Mouse (Mus musculus) midbrain, embryonic 16.5 days (tissue): ENCODE data around the gene Ttc13. TPM values are rescaled to one million over a fixed set of nuclear protein-coding genes. Genes with fewer than 3 reads are reported as not detected.

Experiments
- ATAC-seq: fragments of 200-750 bp; cut with Nextera tagmentation; 2 replicates; pipeline ENCODE4 v1.8.0; 2017; ENCODE audit warnings: moderate TSS enrichment
- H3K27ac ChIP-seq: fragments of 300-500 bp; sonication (generic); 2 replicates; pipeline ENCODE4 v1.5.1; 2014; ENCODE audit warnings: mild to moderate bottlenecking, low read length, mixed read lengths
- H3K27me3 ChIP-seq: fragments of 300-500 bp; sonication (generic); 2 replicates; pipeline ENCODE4 v1.6.1; 2014; ENCODE audit warnings: low read depth, low read length, mixed read lengths; ENCODE audit not compliant: control insufficient read depth, insufficient read depth
- H3K36me3 ChIP-seq: fragments of 300-500 bp; sonication (generic); 2 replicates; pipeline ENCODE4 v1.6.1; 2014; ENCODE audit warnings: mild to moderate bottlenecking, low read length, moderate library complexity, mixed read lengths; ENCODE audit not compliant: control insufficient read depth, insufficient read depth
- H3K4me1 ChIP-seq: fragments of 300-500 bp; sonication (generic); 2 replicates; pipeline ENCODE4 v1.6.1; 2014; ENCODE audit warnings: mild to moderate bottlenecking, low read length, mixed read lengths; ENCODE audit not compliant: control insufficient read depth, insufficient read depth
- H3K4me2 ChIP-seq: fragments of 300-500 bp; sonication (generic); 2 replicates; pipeline ENCODE4 v1.6.1; 2014; ENCODE audit warnings: mild to moderate bottlenecking, low read length, mixed read lengths
- H3K4me3 ChIP-seq: fragments of 300-500 bp; sonication (generic); 2 replicates; pipeline ENCODE4 v1.5.1; 2014; ENCODE audit warnings: low read depth, mild to moderate bottlenecking, low read length, moderate library complexity, mixed read lengths
- H3K9ac ChIP-seq: fragments of 300-500 bp; sonication (generic); 2 replicates; pipeline ENCODE4 v1.6.1; 2014; ENCODE audit warnings: low read depth, low read length, mixed read lengths
- H3K9me3 ChIP-seq: fragments of 300-500 bp; sonication (generic); replicated peaks from 2 replicates; pipeline ENCODE4 v1.6.1; 2014; ENCODE audit warnings: mild to moderate bottlenecking, low read length, mixed read lengths; ENCODE audit not compliant: control insufficient read depth, poor library complexity, severe bottlenecking
- WGBS: fragments of 180-500 bp; shearing (Covaris S2); extraction: QIAGEN DNeasy Blood & Tissue Kit; methylation state at CpG from one replicate; pipeline ENCODE4 v1.1.7; 2014; 5-methylcytosine and 5-hydroxymethylcytosine counted together
- polyA plus RNA-seq: library from polyadenylated mRNA; unstranded; fragments of >200 nt; fragmentation: Nextera tagmentation; extraction: Ambion mirVana; gene quantifications from 2 replicates; pipeline ENCODE4 v1.2.1, GENCODE M21; 2015

Ttc13 gene
- polyA plus RNA-seq, 1 experiment from 2014 or later, result 64.6 TPM

DNA sequence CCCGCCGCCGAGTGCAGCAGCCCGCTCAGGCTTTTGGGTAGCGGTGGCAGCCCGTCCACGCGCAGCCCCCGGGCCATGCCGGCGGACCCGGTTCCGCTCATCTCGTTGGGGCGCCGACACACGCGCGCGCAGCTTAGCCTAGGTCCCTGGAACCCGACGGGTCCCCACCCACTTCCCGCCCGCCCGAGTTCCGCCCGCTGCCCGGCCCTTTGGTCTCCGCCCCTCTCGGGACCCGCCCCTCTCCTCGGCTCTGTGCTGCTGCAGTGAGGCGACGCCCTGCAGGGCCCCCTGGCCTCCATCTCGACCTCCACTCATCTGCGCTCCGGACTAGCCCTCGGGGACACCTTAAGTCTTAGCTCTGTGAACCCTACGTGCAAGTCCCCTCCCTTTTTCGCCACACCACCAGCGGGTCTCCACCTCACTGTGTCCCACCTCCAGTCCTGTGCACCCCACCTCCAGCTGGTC is 30.0 kb upstream of the Ttc13 start, which contains the start of gene Fam89a:
Gene Fam89a, minus strand, starts transcription at position 124 of the 465 bp plus-strand sequence.
- H3K4me2 ChIP-seq, result peak within 1 kb of the TSS; percentile 69
- peaks cover 30% of the 10 kb centered on the region for H3K27me3 ChIP-seq
- ATAC-seq, result peak; percentile 39; the same call in 1 of the 2 replicates
- H3K27ac ChIP-seq, result no peak within 1 kb of the TSS
- H3K36me3 ChIP-seq, result no peaks in the 10 kb centered on the region
- under 1% methylated on average over 38 of the region's 41 CpGs for WGBS
- peak within 1 kb of the TSS; percentile 39 for H3K9ac ChIP-seq
- peak within 1 kb of the TSS; percentile 45 for H3K4me3 ChIP-seq
- no peaks in the 10 kb centered on the region for H3K9me3 ChIP-seq
- peaks cover 7% of the 10 kb centered on the region; the same call in 1 of the 2 replicates for H3K4me1 ChIP-seq

DNA sequence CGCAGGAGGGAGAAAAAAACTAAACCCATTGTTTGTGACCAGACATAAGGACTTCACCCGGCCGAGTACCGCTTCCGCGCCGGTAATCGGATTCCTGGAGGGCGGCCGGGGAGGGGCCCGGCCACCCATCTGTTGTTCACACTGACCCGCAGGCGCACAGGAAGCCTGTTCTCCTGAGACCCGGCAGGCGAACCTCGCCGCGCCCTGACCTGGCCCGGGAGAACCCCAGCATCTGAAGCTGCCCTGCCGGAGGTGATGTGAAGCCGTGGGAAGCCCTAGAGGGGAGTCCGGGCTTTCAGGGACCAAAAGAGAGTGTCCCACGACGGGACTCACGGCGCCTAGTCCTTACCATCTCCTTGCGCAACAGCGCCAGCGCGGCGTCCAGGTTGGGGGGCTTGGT is 29.4 kb upstream of the Ttc13 start:
- H3K4me2 ChIP-seq, result peak overlapping the region; percentile 69
- peak overlapping the region; percentile 39 for H3K9ac ChIP-seq
- H3K27me3 ChIP-seq, result peaks cover 30% of the 10 kb centered on the region
- no peak overlapping the region for H3K27ac ChIP-seq
- 0% methylated on average over 24 of the region's 31 CpGs for WGBS
- no peaks in the 10 kb centered on the region for H3K36me3 ChIP-seq
- H3K9me3 ChIP-seq, result no peaks in the 10 kb centered on the region
- H3K4me3 ChIP-seq, result peak overlapping the region; percentile 45
- peaks cover 7% of the 10 kb centered on the region; the same call in 1 of the 2 replicates for H3K4me1 ChIP-seq
- no peak for ATAC-seq

DNA sequence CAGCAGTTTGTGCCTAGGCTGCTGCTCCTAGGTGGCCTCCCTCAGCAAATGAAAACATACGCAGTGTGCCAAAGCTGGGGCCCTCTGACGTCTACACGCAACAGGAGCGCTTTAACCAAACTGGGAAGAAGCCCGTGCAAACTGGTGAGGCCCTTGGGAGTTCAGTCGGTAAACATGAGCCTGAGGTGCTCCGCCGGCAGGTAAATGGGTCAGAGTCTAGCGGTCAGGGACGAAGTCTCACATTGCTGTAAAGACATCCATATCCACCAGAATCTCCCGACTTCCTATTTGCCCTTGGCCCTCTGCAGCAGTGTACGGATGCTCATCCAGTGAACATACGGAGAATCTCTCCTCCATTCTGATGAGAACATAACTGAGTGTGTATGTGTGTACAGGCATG is 24.9 kb upstream of the Ttc13 start:
- Histone ChIP-seq H3K4me3 (no peak overlapping the region), H3K36me3 (no peaks in the 10 kb centered on the region), H3K4me1 (peaks cover 7% of the 10 kb centered on the region; the same call in 1 of the 2 replicates), H3K9me3 (no peaks in the 10 kb centered on the region), H3K4me2 (no peak overlapping the region), H3K9ac (no peak overlapping the region), H3K27me3 (peaks cover 18% of the 10 kb centered on the region), H3K27ac (no peak overlapping the region)
- ATAC-seq, result no peak
- WGBS, result 83% methylated on average over 13 of the region's 13 CpGs

DNA sequence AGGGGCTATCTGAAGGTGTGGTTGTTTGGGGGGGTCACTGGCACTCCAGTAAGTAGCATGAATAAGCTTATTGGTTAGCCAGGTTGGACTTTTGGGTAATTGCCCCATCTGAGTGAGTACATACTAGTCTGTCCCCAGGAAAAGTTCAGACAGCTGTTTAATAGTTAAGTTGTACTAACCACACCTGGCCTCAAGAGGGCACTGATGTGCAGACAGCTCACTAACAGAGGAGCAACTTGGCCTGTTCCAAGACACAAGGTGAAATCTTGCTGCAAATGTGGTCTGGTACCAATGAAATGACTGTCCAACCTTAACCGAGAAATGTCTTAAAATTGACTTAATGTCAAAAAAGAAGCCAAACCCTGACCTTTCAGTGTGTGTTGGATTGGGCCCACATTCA is 17.5 kb upstream of the Ttc13 start:
- Histone ChIP-seq H3K4me3 (no peak overlapping the region), H3K4me1 (no peaks in the 10 kb centered on the region), H3K27me3 (no peaks in the 10 kb centered on the region), H3K9ac (no peak overlapping the region), H3K9me3 (no peaks in the 10 kb centered on the region), H3K36me3 (peaks cover 4% of the 10 kb centered on the region), H3K27ac (no peak overlapping the region), H3K4me2 (no peak overlapping the region)
- 86% methylated on average over 1 of the region's 1 CpGs for WGBS
- peak; percentile 11; the same call in 1 of the 2 replicates for ATAC-seq

DNA sequence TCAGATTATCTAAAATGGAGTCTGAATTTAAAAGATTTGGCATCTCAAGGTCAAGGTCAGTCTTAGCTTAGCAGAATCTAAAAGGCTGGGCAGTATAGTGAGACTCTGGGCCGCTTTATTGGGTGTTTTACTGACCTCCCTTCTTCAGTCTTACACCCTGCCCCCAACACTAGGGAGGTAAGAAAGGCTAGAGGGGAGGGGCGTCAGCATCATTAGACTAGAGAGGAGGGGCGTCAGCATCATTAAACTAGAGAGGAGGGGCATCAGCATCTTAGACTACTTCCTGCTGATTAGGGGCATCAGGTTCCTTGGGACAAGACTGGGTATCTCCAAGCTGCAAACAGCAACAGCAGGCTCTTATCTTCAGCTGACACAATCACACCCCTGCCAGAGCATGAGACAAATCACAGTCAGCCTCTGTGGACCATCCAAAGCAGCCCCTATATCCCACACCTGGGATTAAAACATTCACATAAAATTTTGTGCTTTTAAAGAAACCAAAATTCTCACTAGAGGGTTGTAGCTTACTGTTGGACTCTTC is 13.7 kb upstream of the Ttc13 start:
- Histone ChIP-seq H3K27me3 (no peaks in the 10 kb centered on the region), H3K9me3 (no peaks in the 10 kb centered on the region), H3K36me3 (peaks cover 35% of the 10 kb centered on the region), H3K9ac (no peak overlapping the region), H3K4me1 (no peaks in the 10 kb centered on the region), H3K27ac (no peak overlapping the region), H3K4me3 (no peak overlapping the region), H3K4me2 (no peak overlapping the region)
- no peak for ATAC-seq
- WGBS, result 72% methylated on average over 3 of the region's 3 CpGs

DNA sequence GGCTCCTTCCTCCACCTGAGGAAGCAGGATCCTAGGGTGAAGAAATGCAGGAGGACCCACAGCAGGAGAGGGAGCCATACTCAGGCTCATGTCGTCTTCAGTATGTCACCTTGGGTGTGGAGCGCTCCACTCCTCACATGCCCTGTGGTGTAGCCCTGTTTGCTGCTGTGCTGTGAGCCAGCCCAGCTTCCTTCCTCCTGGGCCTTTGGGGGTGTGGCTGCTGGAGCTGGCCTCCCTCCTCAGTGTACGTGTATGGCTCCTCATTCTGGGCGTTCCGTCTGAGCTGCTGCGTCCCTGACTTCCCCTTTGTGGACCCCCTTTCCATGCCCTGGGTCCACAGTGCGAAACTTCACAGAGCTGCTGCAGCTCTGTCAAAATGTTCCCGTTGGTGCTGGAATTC is 11.0 kb upstream of the Ttc13 start:
- 92% methylated on average over 8 of the region's 8 CpGs for WGBS

DNA sequence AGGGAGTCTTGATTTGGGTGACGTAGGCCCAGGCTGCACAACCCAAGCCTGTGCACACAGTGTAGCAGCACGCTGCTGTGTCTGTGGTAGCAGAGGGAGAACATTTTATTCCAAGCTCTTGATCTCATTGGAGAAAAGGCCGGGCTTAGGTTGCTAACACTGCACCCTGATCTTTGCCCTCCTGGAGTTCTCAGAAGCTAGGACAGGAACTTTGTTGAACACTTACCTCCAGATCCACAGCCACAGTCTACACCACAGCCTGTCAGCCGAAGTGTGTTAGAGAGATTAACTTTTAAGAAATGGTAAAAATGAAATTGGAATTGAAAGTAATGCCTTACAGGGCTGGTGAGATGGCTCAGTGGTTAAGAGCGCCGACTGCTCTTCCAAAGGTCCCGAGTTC is 2.5 kb upstream of the Ttc13 start:
- 99% methylated on average over 7 of the region's 7 CpGs for WGBS
- Histone ChIP-seq H3K9ac (no peak overlapping the region), H3K27me3 (no peaks in the 10 kb centered on the region), H3K4me1 (peaks cover 24% of the 10 kb centered on the region), H3K27ac (no peak overlapping the region), H3K9me3 (no peaks in the 10 kb centered on the region), H3K4me3 (no peak overlapping the region), H3K4me2 (no peak overlapping the region), H3K36me3 (peaks cover 23% of the 10 kb centered on the region)
- no peak for ATAC-seq

More for the DNA sequence above, 11.0 kb upstream of the Ttc13 start:
- Histone ChIP-seq H3K36me3 (peaks cover 56% of the 10 kb centered on the region), H3K4me1 (no peaks in the 10 kb centered on the region), H3K9me3 (no peaks in the 10 kb centered on the region), H3K27ac (no peak overlapping the region), H3K9ac (no peak overlapping the region), H3K4me3 (no peak overlapping the region), H3K4me2 (no peak overlapping the region), H3K27me3 (no peaks in the 10 kb centered on the region)
- no peak for ATAC-seq

DNA sequence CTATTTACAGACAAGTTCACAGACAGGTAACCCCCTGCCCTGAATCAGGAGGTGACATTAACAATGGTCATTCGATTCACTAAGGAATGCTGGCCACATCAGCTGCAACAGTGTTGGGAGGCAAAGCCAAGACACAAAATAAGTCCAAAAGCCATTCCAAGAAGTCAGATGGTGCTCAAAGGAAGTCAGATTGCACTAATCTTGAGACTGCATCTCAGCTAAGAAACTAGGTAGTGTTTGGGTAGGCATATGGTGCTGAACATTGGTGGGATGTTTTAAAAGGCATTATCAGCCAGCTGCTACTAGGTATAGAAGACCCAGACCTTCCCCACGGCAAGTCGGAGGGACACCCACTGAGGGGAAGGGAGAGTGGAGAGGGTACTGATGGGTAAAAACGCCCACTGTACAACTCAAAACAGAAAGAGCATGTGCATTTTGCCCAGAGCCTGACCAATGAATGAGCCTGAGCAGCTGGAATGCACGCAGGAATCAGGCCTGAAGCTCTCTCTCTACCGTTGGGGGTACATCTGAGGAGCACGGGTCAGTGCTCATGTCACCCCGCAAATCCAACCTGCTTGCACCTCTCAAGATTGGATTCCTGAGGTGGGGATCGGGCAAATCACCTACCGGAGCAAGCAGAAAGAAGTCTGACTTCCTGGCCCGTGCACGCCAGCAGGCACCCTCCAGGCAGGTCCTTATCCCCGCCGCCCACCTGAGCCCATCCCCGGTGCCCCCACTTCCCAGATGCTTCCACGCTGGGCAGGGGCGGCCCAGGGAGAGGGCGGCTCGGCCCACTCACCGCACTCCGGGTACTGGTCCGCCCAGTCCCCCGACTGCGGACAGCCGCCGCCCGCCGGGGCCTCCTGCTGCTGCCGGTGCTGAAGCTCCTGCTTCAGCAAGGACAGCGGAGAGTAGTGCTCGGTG is 583 bp downstream of the Ttc13 start:
- 2% methylated on average over 26 of the region's 31 CpGs for WGBS
- peak; percentile 81 for ATAC-seq
- H3K4me2 ChIP-seq, result peak overlapping the region; percentile 80

DNA sequence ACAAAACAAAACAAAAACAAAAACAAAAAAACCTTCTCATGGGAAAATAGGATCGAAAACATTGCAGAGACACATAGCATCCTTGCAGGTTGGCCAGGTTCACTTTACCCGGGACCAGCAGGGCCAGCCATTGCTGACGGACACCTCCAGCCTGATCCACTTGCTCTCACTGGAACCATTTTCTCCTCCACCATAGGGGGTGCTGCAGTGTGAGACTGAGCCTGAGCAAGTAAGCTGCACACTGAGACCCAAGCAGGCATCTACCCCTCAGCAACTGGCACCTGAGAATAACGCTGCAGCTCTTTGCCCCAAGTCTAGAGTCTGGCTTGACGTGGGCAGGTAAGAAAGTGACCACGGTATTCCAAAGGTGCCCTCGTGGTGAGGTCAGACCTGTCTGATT is 1.6 kb downstream of the Ttc13 start:
- no peak overlapping the region for H3K4me2 ChIP-seq
- no peaks in the 10 kb centered on the region for H3K27me3 ChIP-seq
- no peak overlapping the region for H3K27ac ChIP-seq
- no peak for ATAC-seq
- no peaks in the 10 kb centered on the region for H3K9me3 ChIP-seq
- H3K36me3 ChIP-seq, result no peaks in the 10 kb centered on the region
- no peak overlapping the region for H3K9ac ChIP-seq
- H3K4me3 ChIP-seq, result no peak overlapping the region
- peaks cover 24% of the 10 kb centered on the region for H3K4me1 ChIP-seq
- 70% methylated on average over 7 of the region's 7 CpGs for whole genome bisulfite sequencing

More for the DNA sequence above, 583 bp downstream of the Ttc13 start:
- no peaks in the 10 kb centered on the region for H3K27me3 ChIP-seq
- H3K4me3 ChIP-seq, result peak overlapping the region; percentile 66
- peak overlapping the region; percentile 51 for H3K27ac ChIP-seq
- H3K9me3 ChIP-seq, result no peaks in the 10 kb centered on the region
- H3K36me3 ChIP-seq, result no peaks in the 10 kb centered on the region
- peaks cover 24% of the 10 kb centered on the region for H3K4me1 ChIP-seq
- peak overlapping the region; percentile 82 for H3K9ac ChIP-seq
